Mouse (Mus musculus): ENCODE measurements around the gene Tmem98. TPM values are rescaled to one million over a fixed set of nuclear protein-coding genes. Genes with fewer than 3 reads are reported as not detected.

Gene Tmem98
- polyA plus RNA-seq, 1 experiment from 2014 or later, result 151 TPM

GRCm38 (mm10) chr11:80811156-80811555 is 1.2 kb downstream of the Tmem98 start:
- ChIA-PET POLR2A (interaction anchor here (1.0 kb wide), 1 partner anchor 10 kb away, joined by 3 read pairs; no protein-coding TSS in a partner anchor), CTCF (interaction anchor here (1.0 to 1.6 kb wide), 4 partner anchors 12 to 110 kb away, joined by 3 read pairs; no protein-coding TSS in a partner anchor)
- in situ Hi-C loops (cut with MboI; ENCODE audit: low pct_unique_long_range_greater_than_20kb), result loop anchor here (25.0 kb wide), 1 partner anchor 349 kb away; no protein-coding TSS in a partner anchor
- no peak for ATAC-seq
- no peaks in the 10 kb centered on the region for H3K27me3 ChIP-seq
- DNase-seq (ENCODE audit: low read depth, low spot score), result no peak
- no peak for TF ChIP-seq CTCF (IDR thresholded peaks at IDR 0.05)

DNA sequence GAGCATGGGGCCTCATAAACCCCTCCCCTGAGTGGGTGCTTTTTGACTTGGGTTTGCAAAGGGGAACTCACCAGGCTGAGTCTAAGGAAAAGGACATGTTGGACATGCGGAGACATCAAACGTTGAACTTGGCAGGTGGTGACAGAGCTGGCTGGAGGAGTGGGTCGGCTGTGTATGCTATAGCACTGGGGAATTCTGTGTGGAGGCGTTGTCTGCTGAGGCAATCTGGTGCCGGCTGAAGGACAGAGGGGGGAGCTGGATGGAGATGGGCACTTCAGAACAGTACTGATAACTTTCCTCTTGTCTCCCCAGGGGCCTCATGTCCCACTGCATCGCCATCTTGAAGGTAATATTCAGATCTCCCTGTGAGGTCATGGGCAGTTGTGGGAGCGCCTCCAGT is 5.4 kb downstream of the Tmem98 start:
- in situ Hi-C loops (cut with MboI; ENCODE audit: low pct_unique_long_range_greater_than_20kb), result loop anchor here (25.0 kb wide), 1 partner anchor 353 kb away; no protein-coding TSS in a partner anchor
- TF ChIP-seq CTCF (IDR thresholded peaks at IDR 0.05), result no peak
- H3K27me3 ChIP-seq, result no peaks in the 10 kb centered on the region
- CTCF ChIA-PET, result no interaction called here
- ATAC-seq (no peak), DNase-seq (ENCODE audit: low read depth, low spot score) (no peak)
- POLR2A ChIA-PET, result no interaction called here

DNA sequence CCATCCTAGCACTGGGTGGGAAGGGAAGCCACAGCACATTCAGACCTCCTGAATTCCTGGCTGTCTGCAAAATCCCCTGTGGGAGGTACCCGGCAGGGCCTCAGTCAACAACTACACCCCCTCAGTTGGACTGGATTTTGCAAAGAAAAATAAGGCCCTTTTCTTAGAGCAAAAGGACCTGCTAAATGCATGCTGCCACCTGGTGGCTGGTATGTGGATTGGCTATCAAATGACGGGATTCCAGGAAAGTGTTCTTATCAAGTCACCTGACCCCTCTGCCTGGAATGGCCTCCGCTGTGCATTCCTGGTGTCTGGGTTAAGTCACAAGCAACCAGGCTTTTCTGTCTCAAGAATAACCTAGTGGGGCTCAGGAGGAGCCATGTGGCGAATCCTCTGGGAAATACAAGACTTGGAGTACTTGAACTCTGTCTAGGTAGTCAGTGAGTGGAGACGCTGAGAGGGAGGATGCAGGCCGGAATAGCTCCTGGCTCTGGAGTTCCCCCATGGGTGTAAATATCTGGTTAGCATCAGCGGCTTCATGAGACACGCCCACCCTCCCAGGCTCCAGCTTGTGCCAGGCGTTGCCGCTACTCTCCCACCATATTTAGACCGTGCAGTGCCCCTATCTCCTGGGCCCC is 8.2 kb downstream of the Tmem98 start:
- peak; percentile 70 for ATAC-seq
- ChIA-PET CTCF (interaction anchor here (0.8 to 1.4 kb wide), 3 partner anchors 35 to 117 kb away, joined by 3 to 5 read pairs (median 3); no protein-coding TSS in a partner anchor), POLR2A (no interaction called here)
- in situ Hi-C loops (cut with MboI; ENCODE audit: low pct_unique_long_range_greater_than_20kb), result loop anchor here (25.0 kb wide), 1 partner anchor 356 kb away; no protein-coding TSS in a partner anchor
- peak; percentile 90 for TF ChIP-seq CTCF (IDR thresholded peaks at IDR 0.05)
- DNase-seq (ENCODE audit: low read depth, low spot score), result peak; percentile 57
- no peaks in the 10 kb centered on the region for H3K27me3 ChIP-seq

DNA sequence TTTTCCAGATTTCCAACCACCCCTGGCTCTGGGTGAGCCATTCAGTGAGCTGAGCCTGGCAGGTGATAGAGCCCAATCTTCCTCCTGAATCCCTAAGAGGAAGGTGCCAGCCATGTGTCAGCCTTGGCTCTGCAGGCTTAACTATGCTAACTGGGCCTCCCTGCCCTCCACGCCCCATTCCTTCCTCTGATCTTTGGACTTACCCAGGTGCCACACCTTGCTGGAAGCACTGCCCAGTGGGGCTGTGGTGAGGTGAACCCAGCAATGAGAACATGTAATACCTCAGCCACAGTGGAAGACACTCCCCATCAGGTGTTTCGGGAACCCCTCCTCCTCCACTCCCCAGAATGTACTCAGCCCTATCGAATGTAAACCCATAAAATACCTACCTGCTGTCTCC is 10.1 kb downstream of the Tmem98 start:
- DNase-seq (ENCODE audit: low read depth, low spot score) (no peak), ATAC-seq (no peak)
- CTCF ChIA-PET, result interaction anchor here (1.0 kb wide), 1 partner anchor 11 kb away, joined by 3 read pairs; no protein-coding TSS in a partner anchor
- in situ Hi-C loops (cut with MboI; ENCODE audit: low pct_unique_long_range_greater_than_20kb), result loop anchor here (25.0 kb wide), 1 partner anchor 358 kb away; no protein-coding TSS in a partner anchor
- no peaks in the 10 kb centered on the region for H3K27me3 ChIP-seq
- POLR2A ChIA-PET, result no interaction called here
- TF ChIP-seq CTCF (IDR thresholded peaks at IDR 0.05), result no peak

GRCm38 (mm10) chr11:80821296-80821695 is 11.3 kb downstream of the Tmem98 start:
- CTCF ChIA-PET, result no interaction called here
- POLR2A ChIA-PET, result no interaction called here
- TF ChIP-seq CTCF (IDR thresholded peaks at IDR 0.05), result no peak
- DNase-seq (ENCODE audit: low read depth, low spot score) (no peak), ATAC-seq (no peak)
- in situ Hi-C loops (cut with MboI; ENCODE audit: low pct_unique_long_range_greater_than_20kb), result loop anchor here (25.0 kb wide), 1 partner anchor 359 kb away; no protein-coding TSS in a partner anchor
- no peaks in the 10 kb centered on the region for H3K27me3 ChIP-seq

- in situ Hi-C loops (cut with MboI; ENCODE audit: low pct_unique_long_range_greater_than_20kb), result loop anchor here (25.0 kb wide), 1 partner anchor 359 kb away; no protein-coding TSS in a partner anchor
- ATAC-seq (no peak), DNase-seq (ENCODE audit: low read depth, low spot score) (no peak)
- POLR2A ChIA-PET, result no interaction called here
- H3K27me3 ChIP-seq, result no peaks in the 10 kb centered on the region
- CTCF ChIA-PET, result no interaction called here
- no peak for TF ChIP-seq CTCF (IDR thresholded peaks at IDR 0.05)
Measured at GRCm38 (mm10) chr11:80821794-80822193, 11.8 kb downstream of the Tmem98 start.

DNA sequence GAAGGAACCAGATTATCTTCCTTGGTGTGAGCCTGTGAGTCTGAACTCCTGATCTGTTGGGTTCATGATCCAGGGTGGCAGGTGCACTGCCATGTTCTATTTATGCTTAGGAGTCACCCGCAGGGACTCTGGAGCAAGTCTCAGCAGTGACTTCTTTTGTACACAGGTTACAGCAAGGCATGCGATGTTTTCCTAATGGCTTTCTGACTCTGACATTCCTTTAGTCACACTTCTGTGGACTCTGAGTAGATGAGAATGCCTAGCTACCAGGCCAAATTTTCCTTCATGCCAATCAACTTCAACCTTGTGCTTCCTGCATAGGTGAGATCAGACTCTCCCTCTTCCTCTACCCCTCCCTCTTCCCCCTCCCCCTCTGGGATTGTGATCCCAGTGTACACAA is 25.4 kb downstream of the Tmem98 start:
- no peaks in the 10 kb centered on the region for H3K27me3 ChIP-seq
- DNase-seq (ENCODE audit: low read depth, low spot score) (no peak), ATAC-seq (no peak)
- CTCF ChIA-PET, result interaction anchor here (0.9 kb wide), 1 partner anchor 9 kb away, joined by 3 read pairs; no protein-coding TSS in a partner anchor
- POLR2A ChIA-PET, result interaction anchor here (0.6 kb wide), 1 partner anchor 28 kb away, joined by 3 read pairs; no protein-coding TSS in a partner anchor
- no peak for TF ChIP-seq CTCF (IDR thresholded peaks at IDR 0.05)
- in situ Hi-C loops (cut with MboI; ENCODE audit: low pct_unique_long_range_greater_than_20kb), result loop anchor here (10.0 kb wide), 1 partner anchor 779 kb away; no protein-coding TSS in a partner anchor

DNA sequence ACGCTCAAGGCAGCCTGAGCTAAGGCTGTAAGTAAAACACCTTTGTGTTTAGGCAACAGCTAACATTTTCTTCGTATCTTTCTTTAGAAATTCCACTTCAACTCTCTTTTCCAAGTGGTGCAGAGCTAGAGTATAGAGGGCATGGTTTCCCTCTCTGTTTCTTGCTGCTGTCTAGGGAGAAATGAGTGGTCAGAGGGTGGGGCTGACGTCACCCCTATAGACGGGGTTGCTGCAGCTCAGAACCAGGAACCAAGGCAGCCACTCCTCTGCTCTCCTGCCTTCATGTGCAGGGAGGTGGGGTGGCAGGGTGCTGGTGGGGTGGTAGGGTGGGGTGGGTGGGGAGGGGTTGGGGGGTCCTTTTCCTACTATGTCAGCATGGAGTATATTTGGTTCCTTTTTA is 25.9 kb downstream of the Tmem98 start:
- ATAC-seq, result no peak
- TF ChIP-seq CTCF (IDR thresholded peaks at IDR 0.05), result no peak
- ChIA-PET POLR2A (interaction anchor here (0.6 kb wide), 1 partner anchor 28 kb away, joined by 3 read pairs; no protein-coding TSS in a partner anchor), CTCF (no interaction called here)
- in situ Hi-C loops (cut with MboI; ENCODE audit: low pct_unique_long_range_greater_than_20kb), result loop anchor here (10.0 kb wide), 1 partner anchor 779 kb away; no protein-coding TSS in a partner anchor
- H3K27me3 ChIP-seq, result no peaks in the 10 kb centered on the region
- DNase-seq (ENCODE audit: low read depth, low spot score), result no peak

GRCm38 (mm10) chr11:80838724-80839123 is 28.7 kb downstream of the Tmem98 start:
- TF ChIP-seq CTCF (IDR thresholded peaks at IDR 0.05), result peak; percentile 71
- ATAC-seq, result no peak
- DNase-seq (ENCODE audit: low read depth, low spot score), result no peak
- in situ Hi-C loops (cut with MboI; ENCODE audit: low pct_unique_long_range_greater_than_20kb), result loop anchor here (10.0 kb wide), 1 partner anchor 776 kb away; no protein-coding TSS in a partner anchor
- POLR2A ChIA-PET, result interaction anchor here (0.6 kb wide), 1 partner anchor 463 kb away, joined by 3 read pairs; no protein-coding TSS in a partner anchor
- CTCF ChIA-PET, result interaction anchor here (1.6 to 2.1 kb wide), 4 partner anchors 10 to 774 kb away, joined by 4 to 6 read pairs (median 4); no protein-coding TSS in a partner anchor
- H3K27me3 ChIP-seq, result no peaks in the 10 kb centered on the region

DNA sequence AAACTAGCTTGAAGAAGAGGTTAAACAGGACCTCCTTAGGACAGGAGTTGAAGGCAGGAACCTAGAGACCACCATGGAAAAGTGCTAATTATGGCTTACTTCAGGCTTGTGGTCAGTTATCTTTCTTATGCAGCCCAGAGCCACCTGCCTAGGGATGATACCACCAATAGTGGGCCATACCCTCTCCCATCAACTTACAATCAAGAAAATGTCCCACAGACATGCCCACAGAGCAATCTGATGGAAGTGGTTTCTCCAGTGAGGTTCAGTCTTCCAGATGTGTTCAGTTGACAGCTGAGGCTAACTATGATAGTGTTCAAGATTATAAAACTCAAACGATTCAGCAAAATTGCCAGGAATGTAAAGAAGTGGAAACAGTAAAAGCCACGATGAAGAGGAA is 33.5 kb downstream of the Tmem98 start:
- H3K27me3 ChIP-seq, result peaks cover 8% of the 10 kb centered on the region
- ATAC-seq (no peak), DNase-seq (ENCODE audit: low read depth, low spot score) (no peak)
- no peak for TF ChIP-seq CTCF (IDR thresholded peaks at IDR 0.05)
- ChIA-PET POLR2A (no interaction called here), CTCF (interaction anchor here (2.0 kb wide), 1 partner anchor 12 kb away, joined by 6 read pairs; no protein-coding TSS in a partner anchor)
- in situ Hi-C loops (cut with MboI; ENCODE audit: low pct_unique_long_range_greater_than_20kb), result no loop called here

- CTCF ChIA-PET, result interaction anchor here (1.2 kb wide), 1 partner anchor 10 kb away, joined by 3 read pairs; no protein-coding TSS in a partner anchor
- POLR2A ChIA-PET, result interaction anchor here (0.6 kb wide), 2 partner anchors 9 to 365 kb away, joined by 3 read pairs; no protein-coding TSS in a partner anchor
Measured at GRCm38 (mm10) chr11:80845486-80845885, 35.5 kb downstream of the Tmem98 start.

More at GRCm38 (mm10) chr11:80845486-80845885, 35.5 kb downstream of the Tmem98 start:
- TF ChIP-seq CTCF (IDR thresholded peaks at IDR 0.05), result no peak
- DNase-seq (ENCODE audit: low read depth, low spot score) (no peak), ATAC-seq (no peak)
- H3K27me3 ChIP-seq, result peaks cover 8% of the 10 kb centered on the region
- in situ Hi-C loops (cut with MboI; ENCODE audit: low pct_unique_long_range_greater_than_20kb), result no loop called here
